Mouse (Mus musculus): ENCODE measurements at regions not wholly inside any gene's neighbourhood (a gene's known extent, or its start where the extent isn't known, plus 50 kb on each side); places are given as distances from the start of the nearest gene placed in this dataset.

GRCm38 (mm10) chr17:4563641-4564040, 430.5 kb upstream of the Arid1b start:
- Histone ChIP-seq H3K36me3 (ENCODE audit: insufficient read depth, low read length) (no peaks in the 10 kb centered on the region), H3K9me3 (ENCODE audit: low read length) (no peaks in the 10 kb centered on the region), H3K4me1 (ENCODE audit: insufficient read depth, low read length) (no peaks in the 10 kb centered on the region), H3K4me3 (ENCODE audit: low read depth, low read length) (no peak overlapping the region), H3K27me3 (ENCODE audit: insufficient read depth, low read length) (no peaks in the 10 kb centered on the region), H3K27ac (ENCODE audit: low read depth, low read length) (no peak overlapping the region), H3K4me2 (ENCODE audit: low read depth, low read length, poor library complexity, severe bottlenecking) (no peak overlapping the region), H3K9ac (replicated peaks; ENCODE audit: low read length, poor library complexity, severe bottlenecking) (no peak overlapping the region)
- 74% methylated on average over 3 of the region's 3 CpGs for WGBS
- no peak for ATAC-seq (ENCODE audit: low FRiP score)
- peak; percentile 15 for DNase-seq (ENCODE audit: low spot score)
- no peak for TF ChIP-seq CTCF (IDR thresholded peaks at IDR 0.05)

DNA sequence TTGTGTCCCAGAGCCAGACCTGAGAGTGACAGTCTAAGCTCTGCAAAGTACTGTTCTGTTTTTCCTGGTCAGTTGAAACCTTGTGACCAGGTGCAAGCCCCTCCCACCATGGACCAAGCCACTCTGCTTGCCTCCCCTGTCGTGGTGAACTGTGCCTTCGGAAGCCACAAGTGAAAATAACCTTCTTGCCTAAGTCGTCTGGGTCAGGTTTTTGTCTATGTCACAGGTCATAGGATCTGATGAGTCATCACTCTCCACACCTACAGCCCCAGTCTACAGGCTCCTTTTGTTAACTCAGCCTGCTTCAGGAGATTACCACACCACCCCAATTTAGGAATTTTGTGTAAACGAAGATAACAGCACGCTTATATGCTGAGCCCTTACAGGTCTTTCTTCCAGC, 417.2 kb upstream of the Arid1b start:
- H3K4me1 ChIP-seq (ENCODE audit: insufficient read depth, low read length) = no peaks in the 10 kb centered on the region
- DNase-seq (ENCODE audit: low spot score) = no peak
- ATAC-seq (ENCODE audit: low FRiP score) = no peak
- no peak overlapping the region for H3K4me2 ChIP-seq (ENCODE audit: low read depth, low read length, poor library complexity, severe bottlenecking)
- H3K9ac ChIP-seq (replicated peaks; ENCODE audit: low read length, poor library complexity, severe bottlenecking) = no peak overlapping the region
- no peaks in the 10 kb centered on the region for H3K9me3 ChIP-seq (ENCODE audit: low read length)
- no peak for TF ChIP-seq CTCF (IDR thresholded peaks at IDR 0.05)
- H3K27ac ChIP-seq (ENCODE audit: low read depth, low read length) = no peak overlapping the region
- no peak overlapping the region for H3K4me3 ChIP-seq (ENCODE audit: low read depth, low read length)
- H3K36me3 ChIP-seq (ENCODE audit: insufficient read depth, low read length) = no peaks in the 10 kb centered on the region
- H3K27me3 ChIP-seq (ENCODE audit: insufficient read depth, low read length) = no peaks in the 10 kb centered on the region
- WGBS = 75% methylated on average over 5 of the region's 5 CpGs

DNA sequence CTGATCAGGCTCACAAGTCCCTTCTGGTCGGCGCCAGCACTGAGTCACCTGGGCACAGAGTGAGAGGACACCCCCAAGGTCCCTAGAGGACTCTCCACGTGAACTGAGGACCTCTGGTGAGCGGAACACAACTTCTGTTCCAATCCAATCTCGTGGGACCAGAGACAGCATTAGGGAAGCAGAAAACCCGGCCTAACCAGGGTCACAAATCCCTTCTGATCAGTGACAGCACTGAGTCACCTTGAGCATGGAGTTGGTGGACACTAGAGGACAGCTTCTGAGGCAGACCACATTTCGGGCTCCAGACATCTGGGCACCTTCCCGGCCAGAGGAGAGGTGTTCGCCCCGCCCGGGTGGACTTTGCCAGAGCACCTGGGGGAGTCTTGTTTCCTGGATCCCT, 412.3 kb upstream of the Arid1b start:
- no peak overlapping the region for H3K9ac ChIP-seq (replicated peaks; ENCODE audit: low read length, poor library complexity, severe bottlenecking)
- DNase-seq (ENCODE audit: low spot score) (no peak), ATAC-seq (ENCODE audit: low FRiP score) (no peak)
- no peaks in the 10 kb centered on the region for H3K9me3 ChIP-seq (ENCODE audit: low read length)
- no peak for TF ChIP-seq CTCF (IDR thresholded peaks at IDR 0.05)
- H3K27ac ChIP-seq (ENCODE audit: low read depth, low read length) = no peak overlapping the region
- no peaks in the 10 kb centered on the region for H3K4me1 ChIP-seq (ENCODE audit: insufficient read depth, low read length)
- H3K27me3 ChIP-seq (ENCODE audit: insufficient read depth, low read length) = no peaks in the 10 kb centered on the region
- no peak overlapping the region for H3K4me2 ChIP-seq (ENCODE audit: low read depth, low read length, poor library complexity, severe bottlenecking)
- H3K36me3 ChIP-seq (ENCODE audit: insufficient read depth, low read length) = no peaks in the 10 kb centered on the region
- 92% methylated on average over 11 of the region's 11 CpGs for WGBS
- H3K4me3 ChIP-seq (ENCODE audit: low read depth, low read length) = no peak overlapping the region

DNA sequence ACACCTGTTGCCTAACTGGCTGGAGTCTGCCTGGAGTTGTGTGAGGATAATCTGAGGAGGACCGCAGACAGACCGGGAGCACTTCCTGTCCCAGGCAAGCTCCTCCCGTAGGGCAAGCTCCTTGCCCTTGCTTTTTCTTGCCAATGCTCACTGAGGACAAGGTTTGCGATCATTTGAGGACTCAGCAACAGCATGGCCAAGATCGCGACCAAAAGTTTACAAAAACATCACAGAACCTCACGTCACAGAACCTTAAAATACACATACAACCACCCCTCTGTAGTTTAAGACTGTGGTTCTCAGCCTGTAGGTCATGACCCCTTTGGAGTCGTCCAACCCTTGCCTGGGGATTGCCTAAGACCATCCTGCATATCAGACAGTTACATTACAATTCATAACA, 383.7 kb upstream of the Arid1b start:
- Histone ChIP-seq H3K36me3 (ENCODE audit: insufficient read depth, low read length) (no peaks in the 10 kb centered on the region), H3K27me3 (ENCODE audit: insufficient read depth, low read length) (no peaks in the 10 kb centered on the region), H3K9me3 (ENCODE audit: low read length) (no peaks in the 10 kb centered on the region), H3K4me2 (ENCODE audit: low read depth, low read length, poor library complexity, severe bottlenecking) (no peak overlapping the region), H3K9ac (replicated peaks; ENCODE audit: low read length, poor library complexity, severe bottlenecking) (no peak overlapping the region), H3K4me3 (ENCODE audit: low read depth, low read length) (no peak overlapping the region), H3K4me1 (ENCODE audit: insufficient read depth, low read length) (no peaks in the 10 kb centered on the region), H3K27ac (ENCODE audit: low read depth, low read length) (no peak overlapping the region)
- WGBS = 88% methylated on average over 8 of the region's 8 CpGs
- no peak for TF ChIP-seq CTCF (IDR thresholded peaks at IDR 0.05)
- no peak for DNase-seq (ENCODE audit: low spot score)
- no peak for ATAC-seq (ENCODE audit: low FRiP score)

DNA sequence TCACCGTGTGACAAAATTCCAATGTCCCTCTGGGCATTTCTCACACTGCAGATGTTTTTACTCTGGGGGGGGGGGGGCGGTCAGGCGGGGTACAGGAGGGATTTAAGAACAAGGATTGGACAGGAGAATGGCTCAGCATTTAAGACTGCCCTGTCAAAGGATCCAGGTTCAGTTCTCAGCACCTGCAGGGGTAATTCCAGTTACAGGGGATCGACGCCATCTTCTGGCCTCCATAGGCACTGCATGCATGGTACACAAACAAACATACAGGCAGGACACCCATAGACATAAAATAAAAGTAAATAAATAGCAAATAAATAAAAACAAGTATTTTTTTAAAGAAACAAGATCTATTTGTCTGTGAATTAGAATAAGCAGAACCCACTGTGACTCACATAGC, 383.1 kb upstream of the Arid1b start:
- Histone ChIP-seq H3K9me3 (ENCODE audit: low read length) (no peaks in the 10 kb centered on the region), H3K36me3 (ENCODE audit: insufficient read depth, low read length) (no peaks in the 10 kb centered on the region), H3K4me2 (ENCODE audit: low read depth, low read length, poor library complexity, severe bottlenecking) (no peak overlapping the region), H3K27ac (ENCODE audit: low read depth, low read length) (no peak overlapping the region), H3K4me1 (ENCODE audit: insufficient read depth, low read length) (no peaks in the 10 kb centered on the region), H3K4me3 (ENCODE audit: low read depth, low read length) (no peak overlapping the region), H3K27me3 (ENCODE audit: insufficient read depth, low read length) (no peaks in the 10 kb centered on the region), H3K9ac (replicated peaks; ENCODE audit: low read length, poor library complexity, severe bottlenecking) (no peak overlapping the region)
- ATAC-seq (ENCODE audit: low FRiP score) (no peak), DNase-seq (ENCODE audit: low spot score) (no peak)
- 92% methylated on average over 5 of the region's 5 CpGs for WGBS
- TF ChIP-seq CTCF (IDR thresholded peaks at IDR 0.05) = peak; percentile 45

DNA sequence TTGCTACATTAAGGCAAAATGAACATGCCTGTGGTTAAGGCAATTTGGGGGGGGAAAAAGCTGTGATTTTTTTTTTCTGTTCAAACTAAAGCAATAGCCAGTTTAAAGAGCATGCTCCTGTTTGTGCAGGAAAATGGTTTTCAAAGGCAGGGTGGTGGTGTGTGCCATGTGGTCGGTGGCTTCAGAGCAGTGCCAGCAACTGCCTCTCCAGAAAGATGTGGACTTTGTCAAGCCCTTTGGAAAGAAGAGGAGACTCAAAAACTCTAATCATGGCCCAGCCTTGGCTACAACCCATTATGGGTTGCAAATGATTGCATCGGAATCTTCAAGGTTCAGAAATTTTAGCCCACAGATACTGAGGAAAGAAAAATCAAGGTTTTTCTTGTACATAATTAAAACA, 382.4 kb upstream of the Arid1b start:
- no peaks in the 10 kb centered on the region for H3K4me1 ChIP-seq (ENCODE audit: insufficient read depth, low read length)
- 87% methylated on average over 2 of the region's 2 CpGs for WGBS
- no peaks in the 10 kb centered on the region for H3K27me3 ChIP-seq (ENCODE audit: insufficient read depth, low read length)
- no peak for TF ChIP-seq CTCF (IDR thresholded peaks at IDR 0.05)
- H3K9me3 ChIP-seq (ENCODE audit: low read length) = no peaks in the 10 kb centered on the region
- no peak overlapping the region for H3K4me2 ChIP-seq (ENCODE audit: low read depth, low read length, poor library complexity, severe bottlenecking)
- ATAC-seq (ENCODE audit: low FRiP score) (no peak), DNase-seq (ENCODE audit: low spot score) (no peak)
- H3K9ac ChIP-seq (replicated peaks; ENCODE audit: low read length, poor library complexity, severe bottlenecking) = no peak overlapping the region
- H3K27ac ChIP-seq (ENCODE audit: low read depth, low read length) = no peak overlapping the region
- no peak overlapping the region for H3K4me3 ChIP-seq (ENCODE audit: low read depth, low read length)
- no peaks in the 10 kb centered on the region for H3K36me3 ChIP-seq (ENCODE audit: insufficient read depth, low read length)

GRCm38 (mm10) chr17:4612136-4612535, 382.0 kb upstream of the Arid1b start:
- H3K27me3 ChIP-seq (ENCODE audit: insufficient read depth, low read length) = no peaks in the 10 kb centered on the region
- 71% methylated on average over 10 of the region's 10 CpGs for WGBS
- TF ChIP-seq CTCF (IDR thresholded peaks at IDR 0.05) = no peak
- H3K9ac ChIP-seq (replicated peaks; ENCODE audit: low read length, poor library complexity, severe bottlenecking) = no peak overlapping the region
- ATAC-seq (ENCODE audit: low FRiP score) (no peak), DNase-seq (ENCODE audit: low spot score) (no peak)
- H3K4me3 ChIP-seq (ENCODE audit: low read depth, low read length) = no peak overlapping the region
- H3K9me3 ChIP-seq (ENCODE audit: low read length) = no peaks in the 10 kb centered on the region
- no peak overlapping the region for H3K4me2 ChIP-seq (ENCODE audit: low read depth, low read length, poor library complexity, severe bottlenecking)
- H3K4me1 ChIP-seq (ENCODE audit: insufficient read depth, low read length) = no peaks in the 10 kb centered on the region
- H3K36me3 ChIP-seq (ENCODE audit: insufficient read depth, low read length) = no peaks in the 10 kb centered on the region
- no peak overlapping the region for H3K27ac ChIP-seq (ENCODE audit: low read depth, low read length)
